Mouse (Mus musculus) lung, postnatal 36 days (tissue): ENCODE measurements at regions not wholly inside any gene's neighbourhood (a gene's known extent, or its start where the extent isn't known, plus 50 kb on each side); places are given as distances from the start of the nearest gene placed in this dataset.

Source experiments
- DNase-seq: peaks from one replicate; pipeline ENCODE4 v3.0.0; 2022; ENCODE audit warnings: mixed read lengths

DNA sequence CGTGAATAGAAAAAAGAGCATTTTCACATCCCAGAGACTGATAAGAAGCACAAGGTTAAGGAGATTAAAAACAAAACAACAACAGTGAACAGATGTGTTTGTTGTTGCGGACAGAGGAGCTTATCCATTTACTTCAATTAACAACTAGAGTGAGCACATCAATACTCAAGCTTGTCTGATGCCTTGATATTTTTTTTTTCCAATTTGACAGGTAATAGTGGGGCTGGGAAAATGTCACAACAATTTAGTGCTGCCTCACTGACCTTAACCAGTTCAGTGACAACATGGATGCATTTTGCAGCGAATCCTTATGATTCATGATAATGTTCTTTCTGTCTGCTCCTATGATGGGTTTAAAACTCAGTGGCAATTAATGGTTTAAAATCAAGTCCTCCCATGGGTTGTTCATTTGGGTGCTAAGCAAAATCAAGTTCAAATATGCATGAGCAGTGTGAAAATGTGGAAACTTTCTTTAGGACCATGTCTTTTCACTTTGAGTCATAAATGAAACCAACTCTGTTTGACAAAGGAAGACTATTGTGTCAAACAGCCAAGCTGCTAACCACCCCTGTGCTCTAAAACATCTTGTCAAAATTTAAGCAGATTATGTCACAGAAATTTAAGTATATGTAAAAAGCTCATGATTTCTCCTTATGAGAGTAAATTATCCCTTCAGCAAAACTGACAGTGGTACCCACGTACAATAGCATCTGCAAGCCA, 641.0 kb downstream of the Car8 start:
- DNase-seq, result no peak

DNA sequence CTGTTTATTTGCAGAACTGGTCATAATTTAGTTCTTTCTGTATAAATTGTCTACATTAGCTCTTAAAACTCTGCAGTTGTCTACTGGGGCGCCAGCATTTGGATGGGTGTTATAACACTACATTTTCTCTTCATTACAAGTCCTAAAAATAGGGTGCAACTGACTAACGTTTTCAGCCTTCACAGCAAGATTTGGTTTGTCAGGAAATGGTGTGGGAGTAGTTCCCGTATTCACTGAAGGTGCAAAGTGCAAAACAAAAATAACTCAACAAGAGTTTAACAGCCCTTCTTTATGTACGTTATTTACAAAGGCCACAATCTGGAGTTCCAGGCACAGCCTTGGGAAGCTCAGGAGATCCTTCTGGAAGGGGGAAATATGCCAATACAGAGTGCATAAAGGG, 642.7 kb downstream of the Car8 start:
- DNase-seq, result no peak

DNA sequence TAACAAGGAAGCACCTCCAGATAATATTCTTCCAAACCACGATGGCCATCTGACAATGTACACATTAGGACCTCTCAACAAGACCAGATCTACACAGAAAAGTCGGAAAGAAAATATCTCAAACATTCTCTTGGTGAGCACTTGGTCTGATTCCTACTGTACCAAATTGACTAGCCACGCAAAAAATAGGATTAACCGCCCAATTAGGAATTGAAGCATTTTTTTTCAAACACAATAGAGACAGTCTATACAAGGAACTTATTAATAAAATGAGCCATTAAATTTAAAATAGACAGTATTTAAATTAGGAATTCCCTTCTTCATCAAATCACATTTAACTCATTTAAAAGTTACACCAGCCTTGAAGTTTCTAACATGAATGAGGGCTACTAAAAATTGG, 655.0 kb downstream of the Car8 start:
- no peak for DNase-seq

DNA sequence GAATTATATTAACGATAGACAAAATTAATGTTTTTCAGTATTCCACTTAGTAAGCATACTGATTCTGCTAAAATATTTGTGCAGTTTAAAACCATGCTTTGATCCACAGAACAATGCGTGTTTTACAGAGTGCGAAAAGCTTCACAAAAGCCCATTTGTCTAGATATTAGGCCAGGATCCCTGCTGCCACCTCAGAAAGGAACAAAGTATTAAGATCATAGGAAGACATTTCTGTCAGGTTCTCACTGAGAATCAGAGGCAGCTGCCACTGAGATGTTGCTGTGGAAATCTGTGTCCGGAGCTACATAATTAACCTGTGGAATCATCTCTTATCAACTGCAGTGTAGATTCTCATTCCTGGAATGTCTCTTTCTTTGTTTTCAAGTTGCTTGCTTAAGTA, 656.9 kb downstream of the Car8 start:
- DNase-seq, result no peak

DNA sequence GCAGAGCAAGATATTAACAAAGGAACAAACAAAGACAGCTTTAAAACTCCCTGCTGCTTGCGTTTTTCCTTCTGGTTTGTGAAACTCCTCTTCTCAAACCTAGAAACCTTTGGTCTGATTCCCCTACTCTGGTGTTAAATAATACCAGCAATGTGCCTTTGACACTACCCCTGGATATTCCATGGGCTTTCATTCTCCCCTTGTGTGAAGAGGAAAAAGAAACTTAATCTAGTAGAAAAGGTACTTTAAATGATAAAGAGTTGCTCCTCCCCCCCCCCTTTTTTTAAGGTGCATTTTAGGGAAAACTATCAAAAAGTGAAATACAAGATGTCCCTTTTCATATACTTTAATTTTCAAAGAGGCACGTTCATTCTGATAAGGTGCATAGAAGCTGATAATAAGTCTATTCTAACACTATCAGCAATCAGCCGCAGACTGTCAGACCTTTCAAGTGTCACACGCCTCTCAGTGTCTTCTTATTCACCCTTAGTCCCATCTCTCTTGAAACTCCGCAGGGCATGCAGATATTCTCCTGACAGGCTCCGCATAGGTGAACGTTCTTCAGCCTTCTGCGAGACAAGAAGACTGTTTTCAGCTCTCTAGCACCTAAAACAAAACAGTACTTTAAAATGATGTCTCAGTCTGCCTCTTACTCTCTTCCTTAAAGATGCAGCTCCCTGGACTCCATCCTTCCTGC, 657.5 kb downstream of the Car8 start:
- DNase-seq, result no peak

DNA sequence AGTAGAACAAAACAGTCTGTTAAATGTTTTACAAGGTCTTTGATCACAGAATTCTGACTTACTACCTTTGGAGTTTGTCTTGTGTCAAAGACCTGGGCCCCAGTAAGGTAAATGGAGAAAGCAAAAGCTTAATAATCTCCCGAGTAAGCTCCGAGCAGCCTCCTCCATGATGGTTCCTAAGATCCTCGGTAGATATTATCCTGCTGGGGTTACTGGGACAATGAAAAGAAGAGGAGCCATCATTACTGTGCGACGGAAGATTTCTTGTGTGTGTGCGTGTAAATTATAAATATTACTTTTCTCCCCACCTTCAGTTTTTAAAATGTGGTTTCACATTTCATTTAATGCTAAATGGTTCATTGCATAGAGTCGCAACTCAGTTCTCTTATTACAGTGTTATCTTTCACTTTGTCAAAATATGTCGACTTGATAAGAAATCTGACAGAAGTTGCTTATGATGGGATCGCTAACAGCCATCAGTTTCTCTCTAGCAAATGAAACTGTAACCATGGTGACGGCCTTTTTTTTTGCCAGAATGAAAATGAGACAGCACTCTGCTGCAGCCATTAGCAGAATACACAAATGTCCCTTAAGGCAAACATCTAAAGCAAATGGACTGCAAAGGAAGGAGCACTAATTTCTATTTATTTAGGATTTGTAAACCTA, 658.2 kb downstream of the Car8 start:
- DNase-seq, result peak; percentile 1

DNA sequence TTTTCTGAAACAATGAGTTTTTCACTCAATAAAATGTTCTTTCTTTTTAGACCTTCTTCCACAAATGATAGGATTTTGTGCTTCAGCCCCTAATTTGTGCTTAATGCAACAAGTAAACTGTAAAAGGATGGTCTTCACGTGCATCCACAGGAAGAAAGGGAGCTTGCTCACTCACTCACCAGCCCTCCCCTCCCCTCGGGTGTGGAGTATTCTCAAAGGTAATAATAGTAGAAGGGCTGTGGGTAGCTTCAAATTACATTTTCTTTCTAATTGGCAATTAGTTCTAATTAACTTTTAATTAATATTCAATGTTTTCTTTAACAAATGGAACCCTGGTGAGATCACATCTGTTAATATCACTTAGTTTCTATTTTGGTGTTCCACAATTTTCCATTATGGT, 664.8 kb downstream of the Car8 start:
- no peak for DNase-seq

DNA sequence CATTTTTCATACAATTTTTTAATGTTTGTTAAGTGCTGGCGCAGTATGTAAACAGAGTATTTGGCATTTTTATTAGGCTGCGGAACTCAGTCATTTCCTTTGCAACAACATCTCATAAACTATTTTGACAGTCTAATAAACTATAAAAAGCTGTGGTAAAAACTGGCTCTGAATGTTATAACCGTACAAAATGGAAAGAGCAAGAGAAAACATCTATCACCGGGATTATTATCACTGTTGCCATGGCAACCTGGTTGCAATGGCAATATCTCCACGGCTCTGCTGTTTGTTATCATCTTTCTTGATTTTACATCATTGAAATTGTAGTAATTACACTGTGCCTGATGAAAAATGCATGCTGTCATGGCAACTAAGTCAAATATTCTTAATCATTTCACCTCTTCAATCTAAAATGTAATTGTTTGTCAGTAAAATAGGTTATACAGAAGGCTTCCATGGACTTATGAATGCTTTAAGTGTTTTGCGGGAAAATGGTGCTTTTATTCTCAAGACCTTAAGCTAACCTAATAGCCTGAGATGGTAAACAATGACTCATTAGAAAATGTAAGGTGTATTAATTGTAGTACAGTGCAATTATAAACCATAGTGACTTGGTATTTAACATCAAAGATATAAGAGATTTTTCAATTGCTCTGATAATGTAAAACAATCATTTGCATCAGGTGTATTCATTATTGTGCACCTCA, 671.0 kb downstream of the Car8 start:
- DNase-seq, result no peak

DNA sequence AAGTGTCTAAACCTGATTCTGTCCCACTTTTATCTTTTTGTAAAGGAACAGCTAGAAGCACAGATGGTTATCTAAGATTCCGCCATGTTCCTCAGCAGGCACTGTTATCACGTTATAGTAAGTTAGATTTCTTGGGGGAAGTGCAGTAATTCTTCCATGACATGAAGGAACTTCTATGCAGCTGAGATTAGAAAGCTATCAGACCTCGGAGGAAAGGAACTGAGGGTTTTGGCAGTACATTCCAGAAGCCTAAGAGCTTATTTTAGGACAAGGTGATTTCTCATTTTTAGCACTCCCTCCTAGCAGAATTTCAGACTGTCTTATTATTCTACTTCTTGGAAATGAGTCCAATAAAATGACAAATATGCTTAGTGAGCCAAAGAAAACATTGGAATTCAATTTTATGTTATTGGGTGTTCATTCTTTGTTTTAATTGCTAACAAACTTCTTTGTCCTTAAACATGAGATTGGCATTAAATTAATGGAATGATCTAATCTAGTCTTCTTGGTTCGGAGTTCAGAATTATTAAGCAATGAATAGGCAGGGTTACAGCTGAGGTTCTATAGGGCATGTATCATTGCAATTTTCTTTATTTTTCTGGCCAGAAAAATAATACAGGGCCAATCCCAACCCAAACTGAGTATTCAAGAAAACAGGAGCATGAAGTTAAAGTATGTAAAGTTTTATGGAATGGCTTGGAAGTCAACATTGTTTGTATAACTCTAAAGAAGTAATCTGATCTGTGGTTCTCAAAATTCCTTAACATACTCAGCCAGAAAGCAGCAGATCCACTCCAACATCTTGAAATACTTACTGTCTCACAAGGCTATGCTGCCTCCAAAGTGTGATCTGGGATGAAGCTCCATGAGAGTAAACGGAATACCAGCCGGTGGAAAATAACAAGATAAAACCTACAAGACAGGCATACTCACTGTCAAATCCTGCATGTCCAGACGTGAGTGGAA, 678.7 kb downstream of the Car8 start:
- no peak for DNase-seq

DNA sequence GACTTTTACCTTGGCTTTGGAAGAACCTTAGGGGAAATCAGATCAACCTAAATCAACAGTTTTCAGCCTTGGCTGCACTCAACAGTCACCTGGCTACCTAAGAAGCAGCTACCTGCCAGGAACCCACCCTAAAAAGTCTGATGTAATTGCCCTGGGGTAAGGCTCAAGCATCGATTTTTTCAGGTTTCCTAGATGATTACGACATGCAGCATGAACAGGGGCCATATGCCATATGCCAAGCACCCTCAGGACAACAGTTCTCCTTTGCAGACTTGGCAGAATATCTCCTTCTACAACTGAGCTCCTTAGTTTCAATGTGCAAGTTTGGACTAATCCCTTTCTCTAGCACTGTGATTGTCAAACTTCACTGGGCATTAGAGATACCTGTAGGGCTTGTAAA, 680.1 kb downstream of the Car8 start:
- DNase-seq, result no peak

DNA sequence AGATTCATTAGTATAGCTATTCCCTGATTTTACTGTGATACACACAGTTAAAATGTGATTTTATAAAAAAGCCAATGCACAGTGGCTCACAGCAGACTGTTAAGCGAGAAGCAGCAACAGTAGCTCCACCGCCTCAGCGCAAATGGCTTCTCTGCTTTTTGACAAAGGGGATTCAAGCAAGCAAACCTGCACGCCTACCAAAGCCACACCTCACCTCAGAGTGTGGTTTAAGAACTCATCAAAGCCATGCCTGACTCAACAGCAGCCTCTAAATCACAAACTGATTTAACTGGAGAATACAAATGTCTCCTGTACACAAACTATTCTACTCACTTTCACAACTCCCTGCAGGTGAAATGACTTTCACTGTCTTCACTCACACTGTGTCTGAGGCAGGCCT, 704.5 kb downstream of the Car8 start:
- DNase-seq, result no peak

DNA sequence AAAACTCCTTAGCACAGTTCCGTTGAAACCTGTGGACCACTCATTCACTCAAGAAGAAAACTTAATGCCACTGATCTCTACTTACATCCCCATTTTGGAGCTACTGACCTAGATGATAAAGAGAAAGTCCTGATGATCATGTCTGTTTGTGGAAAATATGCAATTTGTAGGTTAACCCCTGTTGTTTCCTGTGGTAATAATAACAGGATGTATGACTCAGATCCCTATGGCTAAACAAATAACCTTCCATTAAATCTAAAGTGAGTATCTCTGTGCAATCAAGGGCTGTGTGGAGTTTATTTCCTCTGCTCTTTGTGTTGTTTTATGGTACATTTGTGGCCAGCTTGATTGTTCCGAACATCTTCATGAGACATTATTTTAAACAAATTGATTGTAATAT, 711.1 kb downstream of the Car8 start:
- no peak for DNase-seq

DNA sequence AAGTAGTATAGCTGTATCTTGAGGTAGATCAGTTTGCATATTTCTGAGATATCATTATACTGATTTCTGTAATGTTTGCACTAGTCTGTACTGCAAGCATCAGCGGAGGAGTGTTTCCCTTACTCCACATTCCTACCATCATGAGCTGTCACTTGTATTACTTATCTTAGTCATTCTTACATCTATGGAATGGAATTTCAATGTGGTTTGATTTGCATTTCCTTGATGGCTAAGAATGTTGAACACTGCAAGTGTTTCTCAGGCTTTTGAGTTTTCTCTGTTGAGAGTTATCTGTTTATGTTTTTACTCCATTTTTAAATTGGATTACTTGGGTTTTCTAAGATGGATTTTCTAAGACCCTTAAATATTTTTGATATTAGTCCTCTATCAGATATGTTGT, 725.8 kb downstream of the Car8 start:
- no peak for DNase-seq

DNA sequence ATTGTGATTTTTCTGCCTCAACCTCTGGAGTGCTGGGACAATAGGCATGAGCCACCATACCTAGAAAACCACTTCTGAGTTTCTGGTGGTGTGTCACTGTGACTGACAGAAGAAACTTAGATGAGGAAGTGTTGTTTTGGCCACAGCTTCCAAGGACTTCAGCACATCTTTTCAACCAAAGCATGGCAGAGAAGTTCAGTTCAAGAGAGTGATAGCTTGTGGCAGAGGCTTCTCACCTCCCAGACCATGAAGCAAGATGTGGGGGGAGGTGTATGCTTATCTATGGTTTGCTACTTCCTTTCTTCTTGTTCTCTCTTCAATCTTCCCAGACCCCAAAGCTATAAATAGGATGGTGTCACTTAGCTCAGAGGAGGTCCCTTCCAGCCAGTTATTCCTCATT, 753.3 kb downstream of the Car8 start:
- DNase-seq, result no peak

DNA sequence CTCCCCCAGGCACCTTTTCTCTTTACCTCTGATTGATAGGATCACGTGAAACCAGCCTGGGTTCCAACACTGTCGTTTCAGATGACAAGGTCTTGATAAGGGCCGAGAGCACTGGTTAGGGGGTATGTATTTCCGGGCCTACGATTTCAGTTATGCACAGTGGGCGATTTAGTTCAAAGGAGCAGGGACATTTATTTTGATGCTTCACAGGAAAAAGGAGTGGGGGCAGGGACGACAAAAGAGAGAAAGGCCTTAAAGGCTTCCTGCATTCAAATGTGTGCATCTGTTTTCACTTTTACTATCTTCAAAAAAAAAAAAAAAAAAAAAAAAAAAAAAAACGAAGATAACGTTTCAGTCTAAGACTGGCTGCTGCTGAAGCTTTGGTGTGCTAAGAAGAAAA, 783.7 kb downstream of the Car8 start:
- DNase-seq, result peak; percentile 23

DNA sequence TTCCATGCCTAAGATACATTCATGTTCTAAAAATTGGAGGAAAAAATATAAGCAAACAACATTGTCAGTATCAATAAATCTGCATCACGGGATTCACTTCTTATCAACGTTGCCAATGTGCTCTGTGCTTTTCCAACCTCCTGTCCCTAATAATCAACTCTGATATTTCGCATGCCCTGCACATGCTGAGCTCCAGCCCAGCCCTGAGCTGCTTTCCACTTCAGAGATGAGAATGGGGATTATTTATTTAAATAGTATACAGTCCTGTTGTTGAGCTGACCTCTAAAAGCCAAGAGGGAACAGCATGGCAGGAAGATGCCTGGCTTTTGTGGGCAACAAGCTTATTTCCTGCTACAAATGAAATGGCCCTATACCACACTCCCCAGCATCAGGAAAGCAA, 786.2 kb downstream of the Car8 start:
- DNase-seq, result no peak

DNA sequence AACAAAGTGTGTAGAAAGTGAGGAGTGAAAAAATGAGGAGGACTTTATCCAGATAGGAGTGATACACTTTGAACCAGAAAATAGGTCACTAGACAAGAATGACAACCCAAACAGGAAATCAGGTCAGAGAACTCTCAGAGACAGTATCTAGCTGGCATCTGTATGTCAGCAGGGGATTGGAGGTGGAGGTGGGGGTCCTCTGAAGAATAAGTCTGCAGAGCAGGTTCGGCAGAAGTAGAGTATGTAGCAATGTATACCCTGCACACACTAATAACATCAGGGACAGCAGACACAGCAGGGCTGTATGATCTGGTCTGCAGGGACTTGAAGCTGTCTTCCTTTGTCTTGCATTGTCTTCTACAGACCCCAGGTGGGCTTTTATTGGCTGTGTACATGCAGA, 787.9 kb downstream of the Car8 start:
- no peak for DNase-seq

DNA sequence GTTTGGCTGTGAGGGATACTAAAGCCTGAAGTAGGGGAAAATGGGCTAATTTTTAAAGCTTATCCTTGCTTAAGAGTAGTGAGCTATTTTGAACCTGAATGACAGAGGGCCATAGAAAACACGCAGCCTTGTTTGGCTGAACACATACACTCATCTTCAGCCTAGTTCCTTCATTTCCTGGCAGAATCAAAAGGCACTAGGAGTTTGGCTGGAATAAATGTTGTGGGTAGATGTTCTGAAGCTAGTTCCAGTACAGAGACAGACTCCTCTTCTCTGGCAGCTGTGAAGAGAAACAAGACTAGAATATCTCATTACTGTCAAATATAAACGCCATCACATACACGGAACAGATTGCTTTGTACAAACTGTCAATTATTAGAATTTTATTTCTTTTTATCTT, 809.5 kb downstream of the Car8 start:
- DNase-seq, result no peak

DNA sequence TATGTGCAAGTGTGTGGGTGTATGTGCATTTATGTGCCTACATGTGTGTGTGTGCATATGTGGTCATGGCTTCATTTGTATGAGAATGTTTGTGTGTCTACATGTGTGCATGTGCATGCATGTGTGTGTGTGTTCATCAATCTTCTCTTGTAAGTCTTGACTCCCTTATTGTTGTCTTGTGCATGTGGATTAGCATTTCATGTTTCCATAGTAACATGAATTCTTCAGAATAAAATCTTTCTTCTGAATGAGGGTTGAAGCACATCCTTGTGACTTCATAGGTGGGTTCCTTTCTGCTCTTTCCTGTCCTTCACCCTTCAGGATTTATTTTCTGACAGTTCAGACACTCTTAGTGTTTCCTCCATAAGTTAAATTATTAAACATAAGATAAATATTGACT, 814.8 kb downstream of the Car8 start:
- DNase-seq, result no peak

DNA sequence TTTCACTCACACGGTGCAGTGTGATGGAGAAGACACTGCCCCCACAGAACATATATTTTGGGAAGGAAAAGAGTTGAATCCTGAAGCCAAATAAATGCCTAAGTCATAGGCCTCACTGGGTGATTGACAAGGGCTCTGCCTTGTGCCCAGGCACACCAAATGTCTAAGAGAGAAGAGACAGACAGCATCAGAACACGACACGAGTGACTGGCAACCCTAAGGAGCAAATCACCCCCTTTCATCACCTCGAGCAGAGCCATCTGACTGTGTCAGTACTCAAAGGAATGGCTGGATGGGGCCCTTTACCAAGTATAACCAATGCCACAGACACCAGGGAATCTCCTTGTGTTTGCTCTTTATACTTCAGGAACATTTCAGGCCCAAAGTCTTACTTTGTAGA, 815.6 kb downstream of the Car8 start:
- no peak for DNase-seq

DNA sequence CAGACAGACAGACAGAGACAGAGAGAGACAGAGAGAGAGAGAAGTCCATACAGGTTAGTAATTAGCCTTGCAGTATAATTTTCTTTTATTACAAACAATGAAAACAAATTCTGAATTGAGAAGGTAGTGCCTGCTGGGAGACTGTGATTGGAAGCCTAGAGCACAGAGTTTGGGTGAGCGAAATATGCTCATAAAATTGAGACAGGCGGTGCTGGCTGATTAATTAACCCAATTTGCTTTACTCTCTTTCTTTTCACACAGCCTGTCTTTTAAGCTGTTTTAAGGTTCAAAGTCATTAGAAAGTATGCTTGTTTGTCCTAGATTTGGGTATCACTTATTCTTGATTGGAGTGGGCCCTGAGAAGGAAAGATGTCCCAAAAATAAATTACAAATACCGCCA, 816.1 kb downstream of the Car8 start:
- DNase-seq, result no peak

DNA sequence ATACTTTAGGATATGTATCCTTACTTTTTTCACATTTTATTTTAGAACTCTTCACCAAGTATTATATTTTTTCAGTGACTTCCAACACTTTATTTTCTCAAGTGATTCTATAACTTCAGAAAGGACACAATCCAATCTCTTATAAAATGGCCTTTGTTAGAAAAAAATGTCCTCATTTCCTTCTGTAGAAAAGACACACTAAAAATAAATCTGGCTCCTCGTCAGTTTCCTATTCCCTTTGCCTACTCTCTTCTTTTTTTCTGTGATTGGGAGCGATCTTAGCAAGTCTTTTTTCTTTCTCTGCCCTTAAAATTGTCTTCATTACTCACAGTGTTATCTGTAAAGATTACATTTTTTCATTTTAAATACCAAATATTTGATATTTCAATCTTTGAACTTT, 824.5 kb downstream of the Car8 start:
- no peak for DNase-seq

DNA sequence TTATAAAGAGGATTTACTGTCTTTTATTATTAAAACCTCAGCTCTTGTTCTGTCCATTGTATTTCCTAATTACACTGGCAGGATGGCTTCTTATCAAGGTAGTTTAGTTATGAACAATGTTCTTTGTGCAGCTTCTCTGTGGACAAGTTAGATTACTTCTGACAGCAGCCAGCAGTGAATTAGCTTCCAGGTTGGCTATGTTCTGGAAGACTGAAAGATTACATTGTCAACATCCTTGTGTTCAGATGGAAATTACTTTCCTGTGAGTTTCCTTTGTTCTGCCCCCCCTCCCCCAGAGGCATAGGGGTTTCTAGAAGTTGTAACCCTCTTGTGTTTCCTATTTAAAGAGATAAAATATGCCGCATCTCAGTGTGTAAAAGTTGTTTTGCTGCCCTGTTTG, 846.1 kb downstream of the Car8 start:
- DNase-seq, result no peak
